Mouse (Mus musculus) gonadal fat pad, adult 2 months (tissue): ENCODE results near the gene Lingo3. TPM values are rescaled to one million over a fixed set of nuclear protein-coding genes. Genes with fewer than 3 reads are reported as not detected.

Experiments used
- DNase-seq: peaks from one replicate; pipeline ENCODE4 v3.0.0-alpha.2; 2012; ENCODE audit warnings: low read depth
- polyA plus RNA-seq: library from polyadenylated mRNA; depleted of rRNA; stranded (reverse); fragments of >200 nt; gene quantifications from 2 replicates; pipeline ENCODE4 v1.2.3, GENCODE M21; 2012; rRNA removed

Lingo3 gene
- polyA plus RNA-seq, result 0.04 TPM in 1 of 2 replicates, not detected in the other

DNA sequence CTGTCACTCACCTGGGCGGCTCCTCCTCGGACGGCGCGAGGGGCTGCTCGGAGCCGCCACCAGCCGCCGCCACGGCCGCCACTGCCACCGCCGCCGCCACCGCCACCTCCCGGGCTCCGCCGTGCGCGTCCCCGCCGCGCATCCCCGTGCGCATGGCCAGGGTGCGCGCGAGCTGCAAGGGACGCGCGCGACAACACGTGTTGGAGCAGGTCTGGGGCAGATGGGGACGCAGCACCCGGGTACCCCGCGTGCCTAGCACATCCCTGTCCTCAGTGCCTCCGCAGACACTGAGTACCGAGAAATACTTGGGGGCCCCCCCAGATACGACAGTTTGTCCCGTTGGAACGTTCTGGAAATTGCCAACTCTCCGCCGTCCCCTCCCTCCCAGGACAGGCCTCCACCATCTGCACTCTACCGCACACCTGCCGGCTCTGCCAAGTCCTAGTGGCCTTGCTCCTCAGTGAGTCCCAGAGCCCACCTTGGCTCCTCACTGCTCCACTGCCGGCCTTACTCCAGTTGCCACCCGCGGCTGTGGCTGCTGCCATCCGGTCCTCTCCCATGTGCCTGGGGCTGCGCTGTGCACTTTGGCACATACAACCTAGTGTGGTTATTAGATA is at the start of gene Lingo3:
Gene Lingo3 (minus strand): TSS at position 109 of the 617 bp plus-strand sequence.
- no peak for DNase-seq

DNA sequence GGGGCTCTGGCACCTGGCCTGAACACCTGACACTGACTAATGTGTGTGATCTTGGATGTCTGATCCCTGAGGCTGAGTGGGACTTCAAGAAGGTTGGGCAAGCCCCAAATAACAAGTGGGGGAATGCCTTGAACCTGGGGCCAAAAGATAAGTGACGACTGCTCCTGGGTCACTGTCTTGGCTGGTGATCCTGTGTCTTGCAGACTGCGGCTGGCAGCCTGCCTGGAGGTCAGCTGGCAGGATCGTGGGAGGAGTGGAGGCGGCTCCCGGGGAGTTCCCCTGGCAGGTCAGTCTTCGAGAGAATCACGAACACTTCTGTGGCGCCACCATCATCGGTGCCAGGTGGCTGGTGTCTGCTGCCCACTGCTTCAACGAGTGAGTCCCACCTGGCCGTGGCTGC is 43.3 kb upstream of the Lingo3 start:
- DNase-seq, result no peak

DNA sequence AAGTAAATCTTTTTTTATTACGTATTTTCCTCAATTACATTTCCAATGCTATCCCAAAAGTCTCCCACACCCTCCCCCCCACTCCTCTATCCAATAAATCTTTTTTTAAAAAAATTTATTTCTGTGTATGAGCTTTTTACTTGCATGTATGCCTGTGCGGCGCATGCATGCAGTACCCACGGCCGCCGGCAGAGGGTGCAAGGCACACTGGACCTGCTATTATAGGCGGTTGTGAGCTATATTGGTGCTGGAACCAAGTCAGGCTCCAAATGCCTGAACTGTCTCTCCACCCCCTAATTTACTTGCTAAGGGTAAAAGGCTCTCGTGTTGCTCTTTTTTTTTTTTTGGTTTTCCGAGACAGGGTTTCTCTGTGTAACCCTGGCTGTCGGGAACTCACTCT is 37.5 kb upstream of the Lingo3 start:
- DNase-seq, result no peak

- DNase-seq, result no peak
Observed at GRCm38 (mm10) chr10:80880901-80881300, 37.1 kb upstream of the Lingo3 start.

DNA sequence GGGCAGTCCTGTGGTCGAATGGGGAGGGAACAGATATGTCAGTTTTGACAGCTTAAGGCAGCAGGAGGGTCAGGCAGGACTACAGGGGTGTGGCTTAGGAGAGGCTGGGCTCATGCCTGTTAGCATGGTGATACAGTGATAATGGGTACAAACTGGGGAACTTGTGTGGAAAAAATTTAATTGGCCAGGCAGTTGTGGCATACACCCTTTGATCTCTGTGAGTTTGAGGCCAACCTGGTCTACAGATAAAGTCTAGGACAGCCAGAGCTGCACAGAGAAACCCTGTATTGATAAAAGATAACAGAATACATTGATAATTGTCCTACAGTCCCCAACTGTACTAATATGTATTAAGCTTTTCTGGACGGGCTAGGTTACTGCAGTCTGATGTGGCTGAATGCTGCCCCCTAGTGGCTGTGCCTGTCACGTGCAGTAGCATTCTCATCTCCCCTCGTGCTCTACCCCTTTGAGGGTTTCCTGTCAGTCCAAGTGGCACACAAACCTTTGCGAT is 36.3 kb upstream of the Lingo3 start:
- no peak for DNase-seq

DNA sequence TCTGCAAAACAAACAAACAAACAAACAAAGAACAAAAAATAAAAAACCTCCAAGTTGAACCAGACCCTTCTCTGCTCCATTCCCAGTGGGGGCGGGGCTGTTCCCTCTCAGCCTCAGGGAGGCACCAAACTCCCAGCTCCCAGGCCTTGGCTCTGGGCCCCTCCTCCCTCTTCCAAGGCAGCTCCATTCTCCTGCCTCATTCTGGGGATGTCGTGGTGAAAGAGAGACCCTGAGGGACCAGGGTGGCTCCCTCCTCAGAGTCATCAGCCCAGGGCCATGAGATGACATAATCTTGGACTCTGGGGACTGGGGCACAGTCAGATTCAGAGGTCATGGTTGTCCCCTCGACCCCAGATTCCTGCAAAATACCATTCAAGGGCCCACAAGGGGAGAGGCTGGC is 32.8 kb upstream of the Lingo3 start:
- DNase-seq, result no peak

GRCm38 (mm10) chr10:80876028-80876427 is 32.2 kb upstream of the Lingo3 start:
- DNase-seq, result no peak

GRCm38 (mm10) chr10:80874035-80874434 is 30.2 kb upstream of the Lingo3 start:
- DNase-seq, result no peak

- no peak for DNase-seq
Observed at GRCm38 (mm10) chr10:80871581-80871980, 27.7 kb upstream of the Lingo3 start, which contains the start of gene Tmprss9. Gene Tmprss9, plus strand, starts transcription at chr10:80871848.

GRCm38 (mm10) chr10:80870993-80871392 is 27.2 kb upstream of the Lingo3 start:
- DNase-seq, result no peak

DNA sequence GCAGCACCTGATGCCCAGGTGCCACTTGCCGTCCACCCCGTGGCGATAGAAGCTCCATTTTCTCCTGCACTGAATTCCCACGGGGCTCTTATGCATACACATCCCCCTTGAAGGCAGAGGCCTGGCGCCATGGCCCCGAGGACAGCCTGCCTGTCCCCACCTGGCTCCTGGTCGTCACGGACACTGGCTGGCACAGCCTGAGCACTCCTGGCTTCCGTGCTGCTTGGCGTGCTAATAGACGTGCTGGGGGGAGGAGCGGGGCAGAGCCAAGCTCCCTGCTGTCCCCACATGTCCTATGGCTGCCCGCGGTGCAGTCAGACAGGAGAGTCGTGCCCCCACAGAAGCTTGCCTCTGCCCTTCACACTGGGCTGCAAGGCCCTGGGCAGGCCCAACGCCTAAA is 20.6 kb upstream of the Lingo3 start:
- no peak for DNase-seq

- no peak for DNase-seq
Observed at GRCm38 (mm10) chr10:80862305-80862704, 18.5 kb upstream of the Lingo3 start.

GRCm38 (mm10) chr10:80858350-80858935 is 14.6 kb upstream of the Lingo3 start:
- no peak for DNase-seq

DNA sequence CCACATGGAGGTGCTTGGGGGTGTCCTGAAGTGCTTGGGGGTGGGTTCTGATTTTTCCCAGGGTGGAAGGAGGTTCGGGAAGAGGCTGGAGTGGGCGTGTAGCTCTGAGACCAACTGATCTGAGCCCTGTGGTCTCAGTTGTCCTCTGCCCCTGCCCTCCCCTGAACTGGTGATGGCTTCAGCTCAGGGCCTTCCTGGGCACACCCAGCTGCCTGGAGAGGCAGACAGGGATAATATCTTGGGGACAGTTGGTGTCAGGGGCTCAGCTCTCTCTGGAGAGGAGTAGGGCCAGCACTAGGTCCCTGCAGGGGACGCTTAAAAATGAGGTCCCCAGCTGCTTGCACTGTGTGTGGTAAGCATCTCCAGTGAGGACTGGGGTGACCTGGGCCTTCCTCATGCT is 14.0 kb upstream of the Lingo3 start:
- DNase-seq, result no peak

- DNase-seq, result no peak
Observed at GRCm38 (mm10) chr10:80857386-80857785, 13.5 kb upstream of the Lingo3 start.

GRCm38 (mm10) chr10:80856908-80857307 is 13.1 kb upstream of the Lingo3 start:
- DNase-seq, result no peak

- no peak for DNase-seq
Observed at GRCm38 (mm10) chr10:80856267-80856666, 12.4 kb upstream of the Lingo3 start.

- no peak for DNase-seq
Observed at GRCm38 (mm10) chr10:80855749-80856073, 11.9 kb upstream of the Lingo3 start.

- DNase-seq, result peak; percentile 45
Observed at GRCm38 (mm10) chr10:80854913-80855748, 11.3 kb upstream of the Lingo3 start, which contains the start of the genes Lsm7 and Sppl2b. Gene Lsm7, minus strand, starts transcription at chr10:80855209. Gene Sppl2b, plus strand, starts transcription at chr10:80855275.

- DNase-seq, result no peak
Observed at GRCm38 (mm10) chr10:80848571-80848970, 4.7 kb upstream of the Lingo3 start.

DNA sequence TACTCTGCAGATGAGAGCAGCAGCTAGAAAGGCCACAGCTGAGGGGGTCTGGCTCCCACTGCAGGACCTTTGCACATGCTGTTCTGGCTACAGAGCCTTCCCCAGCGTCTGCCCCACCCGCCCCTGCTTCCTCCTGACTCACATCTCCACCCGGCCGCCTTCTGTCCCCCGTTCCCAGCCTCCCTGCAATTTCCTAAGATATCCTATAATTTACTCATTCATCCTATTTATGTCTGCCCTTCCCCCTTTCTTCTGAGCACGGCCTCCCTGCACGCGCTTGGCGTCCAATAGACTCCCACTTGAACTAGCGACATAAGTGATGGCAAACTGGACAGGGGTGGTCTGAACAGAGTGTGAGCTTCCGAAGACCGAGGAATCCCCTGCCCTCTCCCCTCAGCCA is 1.9 kb upstream of the Lingo3 start:
- DNase-seq, result no peak

- no peak for DNase-seq
Observed at GRCm38 (mm10) chr10:80845055-80845693, 1.3 kb upstream of the Lingo3 start.
